Mouse (Mus musculus) ES-Bruce4 (cell line): ENCODE data around the gene Trim54.

Experiments
- EP300 ChIP-seq: IDR thresholded peaks from 2 replicates; pipeline ENCODE4 v1.6.1; 2011; ENCODE audit warnings: low read depth, low read length; ENCODE audit not compliant: insufficient read depth
- POLR2A ChIP-seq: IDR thresholded peaks from one replicate; pipeline ENCODE4 v1.8.1; 2011; ENCODE audit warnings: low read length; ENCODE audit not compliant: insufficient read depth

- no peak for TF ChIP-seq EP300
- TF ChIP-seq POLR2A, result no peak
These were observed 5.7 kb upstream of the Trim54 start for GRCm38 (mm10) chr5:31110781-31111180.
